Mouse (Mus musculus) embryonic facial prominence, embryonic 11.5 days (tissue): Measurements from ENCODE around the gene Dlec1. TPM values are rescaled to one million over a fixed set of nuclear protein-coding genes. Genes with fewer than 3 reads are reported as not detected.

Experiments used
- ATAC-seq: fragments of 200-750 bp; cut with Nextera tagmentation; replicated peaks from 2 replicates; pipeline ENCODE4 v1.8.0; 2017; ENCODE audit warnings: low read depth; ENCODE audit not compliant: insufficient number of reproducible peaks, low FRiP score, low TSS enrichment
- DNase-seq: peaks from one replicate; pipeline ENCODE4 v3.0.0-alpha.2; 2015; ENCODE audit warnings: low spot score
- H3K27ac ChIP-seq: fragments of 300-500 bp; sonication (generic); replicated peaks from 2 replicates; pipeline ENCODE4 v1.5.1; 2014; ENCODE audit warnings: mild to moderate bottlenecking, low read depth, low read length, control low read depth
- H3K27me3 ChIP-seq: fragments of 300-500 bp; sonication (generic); 2 replicates; pipeline ENCODE4 v1.6.1; 2014; ENCODE audit warnings: mild to moderate bottlenecking, low read length, moderate library complexity, mixed read lengths; ENCODE audit not compliant: control insufficient read depth, insufficient read depth
- H3K36me3 ChIP-seq: fragments of 300-500 bp; sonication (generic); replicated peaks from 2 replicates; pipeline ENCODE4 v1.6.1; 2014; ENCODE audit warnings: low read depth, mild to moderate bottlenecking, low read length, moderate library complexity, mixed read lengths; ENCODE audit not compliant: control insufficient read depth, insufficient read depth
- H3K4me1 ChIP-seq: fragments of 300-500 bp; sonication (generic); 2 replicates; pipeline ENCODE4 v1.6.1; 2014; ENCODE audit warnings: low read length, mixed read lengths; ENCODE audit not compliant: control insufficient read depth, insufficient read depth
- H3K4me2 ChIP-seq: fragments of 300-500 bp; sonication (generic); 2 replicates; pipeline ENCODE4 v1.6.1; 2014; ENCODE audit warnings: low read depth, mild to moderate bottlenecking, control low read depth, low read length, moderate library complexity
- H3K4me3 ChIP-seq: fragments of 300-500 bp; sonication (generic); 2 replicates; pipeline ENCODE4 v1.5.1; 2014; ENCODE audit warnings: low read depth, low read length, control low read depth
- H3K9ac ChIP-seq: fragments of 300-500 bp; sonication (generic); replicated peaks from 2 replicates; pipeline ENCODE4 v1.6.1; 2014; ENCODE audit warnings: mild to moderate bottlenecking, control low read depth, low read length
- H3K9me3 ChIP-seq: fragments of 300-500 bp; sonication (generic); replicated peaks from 2 replicates; pipeline ENCODE4 v1.6.1; 2016; ENCODE audit warnings: mild to moderate bottlenecking, low read length, inconsistent platforms, mixed read lengths; ENCODE audit not compliant: control insufficient read depth
- WGBS: fragments of 180-500 bp; shearing (Covaris S2); extraction: QIAGEN DNeasy Blood & Tissue Kit; methylation state at CpG from one replicate; pipeline ENCODE4 v1.1.7; 2014; 5-methylcytosine and 5-hydroxymethylcytosine counted together
- polyA plus RNA-seq: library from polyadenylated mRNA; unstranded; fragments of >200 nt; fragmentation: Nextera tagmentation; extraction: Ambion mirVana; gene quantifications from 2 replicates; pipeline ENCODE4 v1.2.1, GENCODE M21; 2014

The Dlec1 gene
- 0.69 and 1.5 TPM in 2 replicates for polyA plus RNA-seq

- Histone ChIP-seq H3K4me1 (no peaks in the 10 kb centered on the region), H3K36me3 (no peaks in the 10 kb centered on the region), H3K27me3 (no peaks in the 10 kb centered on the region), H3K4me2 (peak within 1 kb of the TSS; percentile 75), H3K9me3 (no peaks in the 10 kb centered on the region), H3K27ac (no peak within 1 kb of the TSS), H3K9ac (peak within 1 kb of the TSS; percentile 20), H3K4me3 (peak within 1 kb of the TSS; percentile 57)
- DNase-seq (peak; percentile 96), ATAC-seq (peak; percentile 77)
- 3% methylated on average over 44 of the region's 44 CpGs for WGBS
These were observed at the start of gene Dlec1 for GRCm38 (mm10) chr9:119101992-119102782. Gene Dlec1, plus strand, starts transcription at chr9:119102478.

GRCm38 (mm10) chr9:119053964-119054576 is 48.2 kb upstream of the Dlec1 start:
- no peaks in the 10 kb centered on the region; the same call in 1 of the 2 replicates for H3K27me3 ChIP-seq
- H3K4me3 ChIP-seq = no peak overlapping the region
- no peak overlapping the region for H3K27ac ChIP-seq
- H3K4me1 ChIP-seq = peaks cover 8% of the 10 kb centered on the region
- no peaks in the 10 kb centered on the region for H3K36me3 ChIP-seq
- H3K4me2 ChIP-seq = no peak overlapping the region; the same call in 1 of the 2 replicates
- H3K9me3 ChIP-seq = no peaks in the 10 kb centered on the region
- ATAC-seq (no peak), DNase-seq (no peak)
- WGBS = 74% methylated on average over 9 of the region's 9 CpGs
- H3K9ac ChIP-seq = no peak overlapping the region

- WGBS = 84% methylated on average over 4 of the region's 4 CpGs
- H3K9ac ChIP-seq = no peak overlapping the region
- no peak overlapping the region for H3K27ac ChIP-seq
- no peak overlapping the region for H3K4me2 ChIP-seq
- no peaks in the 10 kb centered on the region for H3K36me3 ChIP-seq
- no peak for ATAC-seq
- peaks cover 8% of the 10 kb centered on the region for H3K4me1 ChIP-seq
- no peak for DNase-seq
- H3K4me3 ChIP-seq = no peak overlapping the region
- no peaks in the 10 kb centered on the region for H3K9me3 ChIP-seq
- no peaks in the 10 kb centered on the region; the same call in 1 of the 2 replicates for H3K27me3 ChIP-seq
These were observed 46.9 kb upstream of the Dlec1 start for GRCm38 (mm10) chr9:119055336-119055735.

DNA sequence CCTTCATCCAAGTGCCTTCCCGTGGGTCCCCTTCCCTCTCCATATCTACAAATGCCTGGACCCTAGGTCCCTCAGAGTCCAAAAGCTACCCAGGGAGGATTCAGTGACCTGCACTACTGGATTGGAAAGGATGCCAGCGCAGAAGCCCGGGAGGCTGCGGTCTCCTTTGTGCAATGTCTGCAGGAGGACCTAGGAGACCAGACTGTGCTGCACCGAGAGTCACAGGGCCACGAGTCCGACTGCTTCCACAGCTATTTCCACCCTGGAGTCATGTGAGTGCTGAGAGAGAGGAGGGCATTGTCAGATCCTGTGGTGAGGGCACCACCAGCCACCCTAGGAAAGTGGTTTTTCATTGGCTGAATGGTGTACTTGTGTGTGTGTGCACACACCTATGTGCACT is 44.0 kb upstream of the Dlec1 start:
- Histone ChIP-seq H3K4me3 (no peak overlapping the region), H3K4me1 (peaks cover 3% of the 10 kb centered on the region; the same call in 1 of the 2 replicates), H3K4me2 (no peak overlapping the region), H3K9ac (peak overlapping the region; percentile 25; the same call in 1 of the 2 replicates), H3K27me3 (no peaks in the 10 kb centered on the region; the same call in 1 of the 2 replicates), H3K36me3 (no peaks in the 10 kb centered on the region), H3K9me3 (no peaks in the 10 kb centered on the region), H3K27ac (no peak overlapping the region)
- ATAC-seq (no peak), DNase-seq (no peak)
- 78% methylated on average over 7 of the region's 7 CpGs for WGBS

- no peak overlapping the region for H3K4me3 ChIP-seq
- DNase-seq (no peak), ATAC-seq (no peak)
- no peaks in the 10 kb centered on the region for H3K36me3 ChIP-seq
- WGBS = 90% methylated on average over 10 of the region's 10 CpGs
- H3K27me3 ChIP-seq = no peaks in the 10 kb centered on the region
- H3K4me2 ChIP-seq = no peak overlapping the region
- H3K4me1 ChIP-seq = no peaks in the 10 kb centered on the region; the same call in 1 of the 2 replicates
- no peaks in the 10 kb centered on the region for H3K9me3 ChIP-seq
- H3K27ac ChIP-seq = no peak overlapping the region
- no peak overlapping the region for H3K9ac ChIP-seq
These were observed 41.6 kb upstream of the Dlec1 start for GRCm38 (mm10) chr9:119060701-119061100.

- DNase-seq (no peak), ATAC-seq (no peak)
- Histone ChIP-seq H3K27me3 (no peaks in the 10 kb centered on the region), H3K4me3 (no peak overlapping the region), H3K9ac (no peak overlapping the region), H3K4me1 (no peaks in the 10 kb centered on the region; the same call in 1 of the 2 replicates), H3K9me3 (no peaks in the 10 kb centered on the region), H3K27ac (no peak overlapping the region), H3K36me3 (no peaks in the 10 kb centered on the region), H3K4me2 (no peak overlapping the region)
- 33% methylated on average over 19 of the region's 19 CpGs for WGBS
These were observed 39.1 kb upstream of the Dlec1 start for GRCm38 (mm10) chr9:119063036-119063644.

- ATAC-seq = no peak
- Histone ChIP-seq H3K9ac (no peak overlapping the region), H3K36me3 (no peaks in the 10 kb centered on the region), H3K4me2 (no peak overlapping the region), H3K4me3 (no peak overlapping the region), H3K9me3 (no peaks in the 10 kb centered on the region), H3K27me3 (no peaks in the 10 kb centered on the region), H3K4me1 (no peaks in the 10 kb centered on the region; the same call in 1 of the 2 replicates), H3K27ac (no peak overlapping the region)
- no peak for DNase-seq
- WGBS = 54% methylated on average over 4 of the region's 4 CpGs
These were observed 38.0 kb upstream of the Dlec1 start for GRCm38 (mm10) chr9:119064296-119064695.
